Mouse (Mus musculus) stomach, postnatal 0 days (tissue): ENCODE measurements around the gene Hoxb3. TPM values are rescaled to one million over a fixed set of nuclear protein-coding genes. Genes with fewer than 3 reads are reported as not detected.

Source experiments
- ATAC-seq: fragments of 200-750 bp; cut with Nextera tagmentation; 2 replicates; pipeline ENCODE4 v1.8.0; 2017; ENCODE audit not compliant: low FRiP score, low TSS enrichment
- DNase-seq: peaks from one replicate; pipeline ENCODE4 v3.0.0-alpha.2; 2016; ENCODE audit warnings: low spot score
- H3K27ac ChIP-seq: fragments of 300-500 bp; sonication (generic); replicated peaks from 2 replicates; pipeline ENCODE4 v1.5.1; 2014; ENCODE audit warnings: mild to moderate bottlenecking, control low read depth
- H3K27me3 ChIP-seq: fragments of 300-500 bp; sonication (generic); 2 replicates; pipeline ENCODE4 v1.6.1; 2014; ENCODE audit warnings: low read length; ENCODE audit not compliant: control insufficient read depth, insufficient read depth
- H3K36me3 ChIP-seq: fragments of 300-500 bp; sonication (generic); 2 replicates; pipeline ENCODE4 v1.6.1; 2014; ENCODE audit warnings: low read length, mixed read lengths; ENCODE audit not compliant: control insufficient read depth, insufficient read depth
- H3K4me1 ChIP-seq: fragments of 300-500 bp; sonication (generic); replicated peaks from 2 replicates; pipeline ENCODE4 v1.6.1; 2014; ENCODE audit warnings: antibody characterized with exemption; ENCODE audit not compliant: control insufficient read depth, insufficient read depth
- H3K4me2 ChIP-seq: fragments of 300-500 bp; sonication (generic); replicated peaks from 2 replicates; pipeline ENCODE4 v1.6.1; 2014; ENCODE audit warnings: low read depth, mild to moderate bottlenecking, control low read depth, moderate library complexity
- H3K4me3 ChIP-seq: fragments of 300-500 bp; sonication (generic); 2 replicates; pipeline ENCODE4 v1.5.1; 2014; ENCODE audit warnings: low read depth, low read length, control low read depth
- H3K9ac ChIP-seq: fragments of 300-500 bp; sonication (generic); 2 replicates; pipeline ENCODE4 v1.6.1; 2014; ENCODE audit warnings: mild to moderate bottlenecking, low read length, control low read depth, mixed read lengths
- H3K9me3 ChIP-seq: fragments of 300-500 bp; sonication (generic); 2 replicates; pipeline ENCODE4 v1.6.1; 2016; ENCODE audit warnings: low read length; ENCODE audit not compliant: control insufficient read depth
- CTCF ChIP-seq: IDR thresholded peaks from 2 replicates; pipeline ENCODE4 v1.5.1; 2016; ENCODE audit warnings: antibody characterized with exemption, low read depth, mild to moderate bottlenecking, moderate library complexity
- EP300 ChIP-seq: optimal IDR thresholded peaks from 2 replicates; pipeline ENCODE3; 2016; ENCODE audit warnings: antibody characterized with exemption
- WGBS: fragments of 180-500 bp; shearing (Covaris S2); extraction: QIAGEN DNeasy Blood & Tissue Kit; methylation state at CpG from one replicate; pipeline ENCODE4 v1.1.7; 2014; 5-methylcytosine and 5-hydroxymethylcytosine counted together
- polyA plus RNA-seq: library from polyadenylated mRNA; unstranded; fragments of >200 nt; fragmentation: Nextera tagmentation; extraction: Ambion mirVana; gene quantifications from 2 replicates; pipeline ENCODE4 v1.2.1, GENCODE M21; 2015

Hoxb3 gene
- polyA plus RNA-seq, 1 experiment from 2014 or later = 0.97 TPM

GRCm38 (mm10) chr11:96287411-96287810 lies 35.7 kb upstream of the Hoxb3 start:
- Histone ChIP-seq H3K27me3 (peaks cover 25% of the 10 kb centered on the region), H3K4me3 (peak overlapping the region; percentile 45), H3K9me3 (no peaks in the 10 kb centered on the region), H3K4me2 (peak overlapping the region; percentile 68), H3K36me3 (no peaks in the 10 kb centered on the region), H3K4me1 (0 out of 2 replicates have a peak, but pooled peaks cover 2% of the 10 kb centered on the region), H3K9ac (peak overlapping the region; percentile 67; the same call in 1 of the 2 replicates), H3K27ac (no peak overlapping the region)
- WGBS = 9% methylated on average over 9 of the region's 9 CpGs
- DNase-seq = no peak
- ATAC-seq = no peak
- TF ChIP-seq CTCF (no peak), EP300 (no peak)

- no peak overlapping the region for H3K9ac ChIP-seq
- WGBS = 59% methylated on average over 1 of the region's 1 CpGs
- DNase-seq = no peak
- H3K4me1 ChIP-seq = 0 out of 2 replicates have a peak, but pooled peaks cover 2% of the 10 kb centered on the region
- H3K36me3 ChIP-seq = no peaks in the 10 kb centered on the region
- TF ChIP-seq CTCF = no peak
- TF ChIP-seq EP300 = no peak
- no peaks in the 10 kb centered on the region for H3K9me3 ChIP-seq
- no peak overlapping the region for H3K4me3 ChIP-seq
- no peak for ATAC-seq
- H3K4me2 ChIP-seq = no peak overlapping the region
- peaks cover 29% of the 10 kb centered on the region for H3K27me3 ChIP-seq
- no peak overlapping the region for H3K27ac ChIP-seq
Observed at GRCm38 (mm10) chr11:96288455-96289221, 34.5 kb upstream of the Hoxb3 start.

DNA sequence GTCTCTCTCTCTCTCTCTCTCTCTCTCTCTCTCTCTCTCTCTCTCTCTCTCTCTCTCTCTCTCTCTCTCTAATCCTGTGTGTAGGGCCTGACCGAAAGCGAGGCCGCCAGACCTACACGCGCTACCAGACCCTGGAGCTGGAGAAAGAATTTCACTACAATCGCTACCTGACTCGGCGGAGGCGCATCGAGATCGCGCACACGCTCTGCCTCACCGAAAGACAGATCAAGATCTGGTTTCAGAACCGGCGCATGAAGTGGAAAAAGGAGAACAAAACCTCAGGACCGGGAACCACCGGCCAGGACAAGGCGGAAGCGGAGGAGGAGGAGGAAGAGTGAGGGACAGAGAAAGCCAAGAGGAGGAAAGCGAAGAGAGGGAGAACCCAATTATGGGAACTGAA lies 33.8 kb upstream of the Hoxb3 start:
- WGBS = 35% methylated on average over 21 of the region's 21 CpGs
- Histone ChIP-seq H3K36me3 (no peaks in the 10 kb centered on the region), H3K4me2 (no peak overlapping the region), H3K4me3 (no peak overlapping the region), H3K4me1 (0 out of 2 replicates have a peak, but pooled peaks cover 2% of the 10 kb centered on the region), H3K27ac (no peak overlapping the region), H3K27me3 (peaks cover 27% of the 10 kb centered on the region), H3K9ac (no peak overlapping the region), H3K9me3 (no peaks in the 10 kb centered on the region)
- DNase-seq (no peak), ATAC-seq (no peak)
- TF ChIP-seq EP300 (no peak), CTCF (no peak)

DNA sequence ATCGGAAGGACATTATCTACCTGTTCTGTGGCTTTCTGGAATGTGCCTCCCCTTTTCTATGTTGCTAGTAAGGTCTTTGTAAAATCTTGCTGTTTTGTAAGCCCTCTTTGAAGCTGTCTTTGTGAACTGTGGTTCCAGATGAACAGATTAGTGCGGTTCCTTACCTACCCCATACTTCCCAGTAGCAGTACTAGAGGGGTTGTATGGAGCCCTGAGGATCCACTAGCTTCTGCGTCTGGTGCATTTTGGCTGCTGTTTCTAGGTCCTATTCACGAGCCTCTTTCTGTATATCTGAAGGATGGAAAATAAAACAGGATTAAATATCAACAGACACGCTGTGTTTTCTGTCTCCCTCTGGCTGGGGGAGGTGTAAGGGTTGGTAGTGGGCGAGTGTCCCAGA lies 33.3 kb upstream of the Hoxb3 start:
- 29% methylated on average over 6 of the region's 6 CpGs for WGBS
- Histone ChIP-seq H3K4me2 (no peak overlapping the region), H3K27me3 (peaks cover 27% of the 10 kb centered on the region)

DNA sequence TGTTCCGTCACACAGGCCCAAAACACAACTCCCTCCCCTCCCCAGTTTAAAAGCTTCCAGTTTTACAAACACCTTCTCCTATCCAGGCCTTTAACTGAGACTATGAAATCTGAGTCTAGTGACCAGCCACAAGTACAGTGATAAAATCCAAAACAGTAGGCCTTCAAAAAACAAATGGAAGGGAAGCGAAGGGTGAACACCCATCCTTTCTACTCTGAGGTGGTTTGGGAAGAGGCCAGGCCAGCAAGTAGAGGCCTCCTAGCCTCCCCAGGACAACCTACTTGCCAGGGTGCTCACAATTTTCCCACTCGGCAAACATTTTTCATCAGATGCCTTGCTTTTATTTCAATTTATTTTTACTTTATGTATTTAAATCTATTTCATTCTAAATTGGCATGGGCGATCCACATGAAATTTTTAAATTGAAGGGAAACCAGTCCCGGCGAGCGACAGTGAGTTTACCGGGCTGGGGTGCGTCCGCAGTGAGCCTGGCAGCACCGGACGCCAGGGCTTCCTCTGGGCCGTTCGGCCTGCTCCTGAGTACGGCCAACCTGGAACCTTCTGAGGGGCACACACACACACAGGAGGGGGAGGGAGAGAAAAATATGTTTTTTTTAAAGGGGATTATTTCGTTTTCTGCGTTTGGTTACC lies 32.3 kb upstream of the Hoxb3 start:
- Histone ChIP-seq H3K27me3 (peaks cover 25% of the 10 kb centered on the region), H3K9me3 (no peaks in the 10 kb centered on the region), H3K4me1 (0 out of 2 replicates have a peak, but pooled peaks cover 2% of the 10 kb centered on the region), H3K4me3 (no peak overlapping the region), H3K4me2 (no peak overlapping the region), H3K27ac (no peak overlapping the region), H3K36me3 (no peaks in the 10 kb centered on the region), H3K9ac (no peak overlapping the region)
- DNase-seq (no peak), ATAC-seq (no peak)
- 27% methylated on average over 17 of the region's 17 CpGs for WGBS
- TF ChIP-seq CTCF (no peak), EP300 (no peak)

More for the DNA sequence above, 33.3 kb upstream of the Hoxb3 start:
- no peak for ATAC-seq
- Histone ChIP-seq H3K4me1 (0 out of 2 replicates have a peak, but pooled peaks cover 2% of the 10 kb centered on the region), H3K9me3 (no peaks in the 10 kb centered on the region), H3K27ac (no peak overlapping the region), H3K36me3 (no peaks in the 10 kb centered on the region), H3K9ac (no peak overlapping the region), H3K4me3 (no peak overlapping the region)
- DNase-seq = no peak
- no peak for TF ChIP-seq CTCF
- TF ChIP-seq EP300 = no peak
